Mouse (Mus musculus) E14TG2a.4 (cell line): ENCODE results near the gene Pdgfd.

Experiments used
- CTCF ChIP-seq: conservative IDR thresholded peaks from 2 replicates; pipeline ENCODE4 v1.5.1; 2014; ENCODE audit warnings: low read length
- POU5F1 ChIP-seq: IDR thresholded peaks from 2 replicates; pipeline ENCODE4 v1.6.1; 2014; ENCODE audit warnings: low read length, borderline replicate concordance

DNA sequence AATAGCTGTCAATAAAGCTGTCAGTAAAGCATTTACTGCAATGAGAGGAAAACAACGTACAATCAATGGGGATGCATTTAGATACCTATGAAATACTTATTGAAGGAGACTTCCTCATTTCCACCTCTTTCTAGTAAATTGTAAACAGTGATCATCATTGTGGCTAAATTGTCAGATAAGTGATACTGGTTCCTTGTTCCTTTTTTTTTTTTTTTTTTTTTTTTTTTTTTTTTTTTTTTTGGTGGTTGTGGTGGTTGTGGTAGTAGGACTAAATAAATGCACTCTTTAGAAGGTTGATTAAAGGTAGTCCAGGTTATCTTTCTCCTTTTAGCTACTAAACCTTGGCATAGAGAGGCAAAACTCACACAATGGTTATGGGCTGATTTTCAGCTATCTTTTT lies 25.0 kb downstream of the Pdgfd start:
- no peak for TF ChIP-seq CTCF
- no peak for TF ChIP-seq POU5F1
